Mouse (Mus musculus) kidney, adult 2 months (tissue): ENCODE data around the gene Slc9a9.

Source experiments
- CTCF ChIP-seq: fragments of 200-500 bp; conservative IDR thresholded peaks from 2 replicates; pipeline ENCODE4 v1.5.1; 2011; ENCODE audit warnings: low read depth, mild to moderate bottlenecking, control low read depth, low read length, moderate library complexity, mixed read lengths; ENCODE audit not compliant: insufficient read depth, insufficient read length
- POLR2A ChIP-seq: fragments of 200-500 bp; IDR thresholded peaks from one replicate; pipeline ENCODE4 v1.6.1; 2011; ENCODE audit warnings: low read depth, low read length, control low read depth

GRCm38 (mm10) chr9:94678021-94678655, 8.4 kb downstream of the Slc9a9 start:
- TF ChIP-seq CTCF (no peak), POLR2A (no peak)
